Mouse (Mus musculus) layer of hippocampus, adult 8-10 months (tissue): ENCODE measurements around the gene Rhbg. TPM values are rescaled to one million over a fixed set of nuclear protein-coding genes. Genes with fewer than 3 reads are reported as not detected.
A peak's percentile ranks its signal among the peaks of the same experiment; 100 is the strongest.
"Not testable (repeated sequence)": the region's sequence is repeated elsewhere in the genome, so short reads cannot be mapped to it uniquely, and the experiment has no call there.

ENCODE experiments used
- DNase-seq, 2 experiments: peaks; one replicate each; pipeline ENCODE4 v3.0.0; 2022; ENCODE audit warnings: low spot score in 2 of 2
- total RNA-seq, 4 experiments: library from RNA; stranded (reverse); gene quantifications; 2 replicates each; pipeline ENCODE4 v1.2.4; 2022

Rhbg gene
- not detected for total RNA-seq

GRCm38 (mm10) chr3:88254268-88254926 is at the start of gene Rhbg:
Rhbg (minus strand) TSS chr3:88254709.
- DNase-seq, result no peak

GRCm38 (mm10) chr3:88299172-88299571 is 44.7 kb upstream of the Rhbg start:
- no peak for DNase-seq

- peak; percentile 41 to 46 for DNase-seq
These were observed 42.9 kb upstream of the Rhbg start for GRCm38 (mm10) chr3:88297321-88297851.

GRCm38 (mm10) chr3:88296561-88297318 is 42.2 kb upstream of the Rhbg start, which contains the start of the genes Tsacc and Cct3:
Tsacc (minus strand) TSS chr3:88296999.
Cct3 (plus strand) TSS chr3:88297116.
- peak; percentile 95 to 98 for DNase-seq

- DNase-seq, result no peak
These were observed 41.6 kb upstream of the Rhbg start for GRCm38 (mm10) chr3:88296110-88296560.

- DNase-seq, result not testable (repeated sequence)
These were observed 40.8 kb upstream of the Rhbg start for GRCm38 (mm10) chr3:88295272-88295671.

GRCm38 (mm10) chr3:88291970-88292369 is 37.5 kb upstream of the Rhbg start:
- no peak for DNase-seq

GRCm38 (mm10) chr3:88288133-88288713 is 33.7 kb upstream of the Rhbg start:
- DNase-seq, result not testable (repeated sequence)

- DNase-seq, result no peak
These were observed 32.6 kb upstream of the Rhbg start, which contains the start of gene Gm38392 for GRCm38 (mm10) chr3:88287110-88287509. Gm38392 (minus strand) TSS chr3:88287210.

GRCm38 (mm10) chr3:88285565-88285895 is 31.0 kb upstream of the Rhbg start:
- not testable (repeated sequence) for DNase-seq

- DNase-seq, result not testable (repeated sequence)
These were observed 30.5 kb upstream of the Rhbg start for GRCm38 (mm10) chr3:88284815-88285564.

GRCm38 (mm10) chr3:88281141-88281916 is 26.8 kb upstream of the Rhbg start:
- DNase-seq, result not testable (repeated sequence)

- no peak for DNase-seq
These were observed 25.5 kb upstream of the Rhbg start for GRCm38 (mm10) chr3:88280035-88280434.

- DNase-seq, result peak in 1 of 2 experiments; percentile 38
These were observed 22.1 kb upstream of the Rhbg start for GRCm38 (mm10) chr3:88276529-88277143.

- DNase-seq, result no peak
These were observed 21.6 kb upstream of the Rhbg start for GRCm38 (mm10) chr3:88276121-88276520.

GRCm38 (mm10) chr3:88274002-88274401 is 19.5 kb upstream of the Rhbg start:
- DNase-seq, result no peak

- DNase-seq, result no peak
These were observed 17.4 kb upstream of the Rhbg start for GRCm38 (mm10) chr3:88271859-88272258.

- DNase-seq, result not testable (repeated sequence)
These were observed 16.8 kb upstream of the Rhbg start for GRCm38 (mm10) chr3:88271298-88271697.

GRCm38 (mm10) chr3:88268991-88269390 is 14.5 kb upstream of the Rhbg start:
- DNase-seq, result no peak

GRCm38 (mm10) chr3:88268014-88268413 is 13.5 kb upstream of the Rhbg start:
- DNase-seq, result not testable (repeated sequence)
